Mouse (Mus musculus) naive thymus-derived CD4-positive, alpha-beta T cell, adult 5 months (primary cell): Measurements from ENCODE around the gene Tyr. TPM values are rescaled to one million over a fixed set of nuclear protein-coding genes. Genes with fewer than 3 reads are reported as not detected.

Source experiments
- polyA plus RNA-seq: library from polyadenylated mRNA; unstranded; fragments of 100-300 nt; shearing (Covaris generic); gene quantifications from one replicate; pipeline ENCODE4 v1.2.1, GENCODE M21; 2017

The Tyr gene
- polyA plus RNA-seq = not detected

GRCm38 (mm10) chr7:87493412-87493811 lies at the start of gene Tyr:
Tyr (minus strand) TSS chr7:87493512.

Other genes starting within 250 kb of the Tyr start
- not detected for gene Nox4, start 247.4 kb downstream of the Tyr start, polyA plus RNA-seq
- 0.10 TPM for gene Grm5, start 90.7 kb upstream of the Tyr start, polyA plus RNA-seq